Mouse (Mus musculus) inflammation-experienced regulatory T-cells, adult 6 months (primary cell): ENCODE data around the gene Phf13. TPM values are rescaled to one million over a fixed set of nuclear protein-coding genes. Genes with fewer than 3 reads are reported as not detected.
A peak's percentile ranks its signal among the peaks of the same experiment; 100 is the strongest.

Experiments
- ATAC-seq: one replicate; pipeline ENCODE4 v1.8.0; 2017
- polyA plus RNA-seq, 3 experiments: library from polyadenylated mRNA; unstranded; fragments of 100-300 nt; shearing (Covaris generic); gene quantifications; one replicate each; pipeline ENCODE4 v1.2.1; 2017

Phf13 gene
- polyA plus RNA-seq, 3 experiments from 2014 or later, result 3.2 to 4.6 (median 4.2) TPM

- ATAC-seq, result peak; percentile 72
These were observed 7.5 kb downstream of the Phf13 start, which contains the start of gene Thap3 for GRCm38 (mm10) chr4:151988342-151989109. TSS of gene Thap3 (minus strand) at chr4:151988997.

GRCm38 (mm10) chr4:151988014-151988341 lies 8.1 kb downstream of the Phf13 start:
- ATAC-seq, result no peak

- no peak for ATAC-seq
These were observed 9.4 kb downstream of the Phf13 start for GRCm38 (mm10) chr4:151986650-151987049.

DNA sequence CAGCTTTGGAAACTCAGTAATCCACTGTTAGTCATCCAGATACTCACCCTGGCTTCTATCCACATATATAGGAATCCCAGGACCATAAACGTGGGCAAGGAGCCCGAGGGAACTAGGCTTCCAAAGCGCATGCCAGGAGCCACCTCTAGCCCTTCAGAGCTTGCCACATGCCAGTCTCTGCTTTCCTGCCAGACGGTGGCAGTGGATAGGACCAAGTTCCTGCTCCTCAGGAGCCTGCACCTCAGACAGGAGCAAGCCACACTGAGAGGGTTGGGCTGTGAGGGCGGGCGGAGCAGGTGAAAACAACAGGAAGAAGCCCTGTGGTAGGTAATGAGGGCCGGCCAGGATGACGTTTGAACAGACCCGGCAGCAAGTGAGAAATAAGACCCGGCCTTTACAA lies 10.2 kb downstream of the Phf13 start:
- ATAC-seq, result peak; percentile 70

GRCm38 (mm10) chr4:151983560-151983959 lies 12.5 kb downstream of the Phf13 start:
- no peak for ATAC-seq

GRCm38 (mm10) chr4:151983043-151983442 lies 13.0 kb downstream of the Phf13 start:
- ATAC-seq, result no peak

DNA sequence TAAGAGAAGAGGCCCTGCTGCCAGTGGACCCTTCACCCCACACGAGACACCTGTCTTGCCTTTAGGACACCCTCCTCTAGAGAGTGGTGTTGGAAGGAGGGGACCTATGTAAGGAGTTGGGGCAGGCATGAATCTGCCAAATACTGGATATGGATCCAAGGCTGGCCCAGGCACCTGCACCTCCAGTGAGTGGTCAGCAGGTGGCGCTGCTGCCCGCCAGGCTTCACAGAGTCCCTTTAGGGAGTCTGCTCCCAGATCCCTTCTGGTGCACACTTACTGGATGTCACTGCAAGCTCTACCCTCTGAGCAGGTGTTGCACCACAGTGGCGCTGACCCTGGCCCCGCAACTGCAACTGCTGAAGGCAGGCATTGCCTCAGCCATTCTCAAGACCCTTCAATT lies 14.7 kb downstream of the Phf13 start:
- ATAC-seq, result peak; percentile 70

- ATAC-seq, result no peak
These were observed 15.4 kb downstream of the Phf13 start for GRCm38 (mm10) chr4:151980699-151981098.

DNA sequence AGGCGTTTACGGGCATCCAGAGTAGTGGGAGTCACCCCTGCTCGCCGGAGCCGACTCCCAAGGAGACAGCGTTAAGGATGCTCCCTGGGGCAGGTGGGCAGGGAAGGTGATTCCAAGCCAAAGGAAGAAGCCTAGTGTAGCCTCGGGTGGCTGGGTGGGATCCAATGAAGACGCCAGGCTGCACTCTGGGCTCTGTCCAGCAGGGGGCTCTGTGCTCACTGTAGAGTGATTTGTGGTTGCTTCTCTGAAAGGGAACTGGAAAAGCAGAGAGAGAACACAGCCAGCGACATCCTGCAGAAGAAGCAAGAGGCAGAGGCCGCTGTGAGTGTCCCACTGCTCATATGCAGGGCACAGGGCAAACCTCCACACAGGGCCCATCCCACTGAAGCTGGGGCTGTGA lies 18.3 kb downstream of the Phf13 start:
- ATAC-seq, result peak; percentile 72

GRCm38 (mm10) chr4:151975441-151975840 lies 20.6 kb downstream of the Phf13 start:
- ATAC-seq, result no peak

DNA sequence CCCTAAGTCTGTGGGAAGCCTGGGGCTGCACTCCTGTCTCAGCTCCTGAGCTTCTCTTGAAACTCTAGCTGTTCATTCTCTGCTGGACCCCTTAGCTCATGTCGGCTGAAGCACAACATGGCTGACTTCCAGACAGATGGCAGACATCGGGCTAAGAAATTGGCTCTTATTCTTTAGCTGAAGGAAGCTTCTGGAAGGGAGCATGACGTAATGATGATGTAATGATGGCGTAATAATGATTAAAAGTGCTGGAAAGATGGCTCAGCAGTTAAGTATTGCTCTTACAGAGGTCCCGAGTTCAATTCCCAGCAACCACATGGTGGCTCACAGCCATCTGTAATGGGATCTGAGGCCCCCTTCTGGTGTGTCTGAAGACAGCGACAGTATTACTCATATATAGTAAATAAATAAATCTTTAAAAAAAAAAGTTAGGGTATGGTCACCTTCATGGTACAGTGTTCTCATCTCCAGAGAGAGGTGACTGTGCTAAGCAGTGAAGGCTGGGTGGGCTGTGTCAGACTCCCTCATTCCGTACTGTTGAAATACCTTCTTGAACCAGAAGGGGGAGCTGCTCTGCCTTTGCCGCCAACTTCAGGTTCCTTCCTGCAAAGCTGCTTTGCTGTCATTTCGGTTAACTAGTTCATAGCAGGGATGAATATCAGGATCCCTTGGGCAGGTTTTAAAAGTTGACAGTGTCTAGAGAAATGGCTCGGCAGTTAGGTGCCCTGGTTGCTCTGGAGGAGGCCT lies 23.7 kb downstream of the Phf13 start:
- no peak for ATAC-seq

DNA sequence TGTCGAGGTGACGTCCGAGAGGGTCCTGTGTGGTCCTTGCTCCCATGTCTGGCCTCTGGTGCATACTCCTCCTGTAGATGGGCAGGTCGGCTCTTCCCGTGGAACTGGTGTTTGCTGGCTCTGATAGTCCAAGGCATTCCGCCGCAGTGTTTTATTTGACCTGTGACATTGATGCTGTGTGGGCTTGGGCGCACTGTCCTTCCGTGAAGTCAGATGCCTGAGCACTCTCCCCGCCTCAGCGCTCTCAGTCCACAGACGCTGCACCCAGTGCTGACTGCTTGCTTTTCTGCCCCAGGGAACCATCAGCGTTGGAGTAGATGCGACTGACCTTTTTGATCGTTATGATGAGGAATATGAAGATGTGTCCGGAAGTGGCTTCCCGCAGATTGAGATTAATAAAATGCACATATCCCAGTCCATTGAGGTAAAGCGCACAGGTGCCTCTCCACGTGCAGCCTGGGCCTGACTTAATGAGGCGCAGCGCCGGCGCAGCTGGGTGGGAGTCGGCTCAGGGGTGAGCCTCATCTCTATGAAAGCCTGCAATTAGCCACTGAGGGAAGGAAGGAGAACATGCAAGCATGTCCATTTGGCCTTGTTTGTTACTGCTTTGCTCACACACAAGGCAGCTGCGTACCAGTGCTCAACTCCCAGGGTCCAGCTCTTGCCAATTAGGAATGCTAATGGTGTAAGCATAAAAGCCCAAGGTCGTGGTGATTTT lies 27.7 kb downstream of the Phf13 start:
- no peak for ATAC-seq

DNA sequence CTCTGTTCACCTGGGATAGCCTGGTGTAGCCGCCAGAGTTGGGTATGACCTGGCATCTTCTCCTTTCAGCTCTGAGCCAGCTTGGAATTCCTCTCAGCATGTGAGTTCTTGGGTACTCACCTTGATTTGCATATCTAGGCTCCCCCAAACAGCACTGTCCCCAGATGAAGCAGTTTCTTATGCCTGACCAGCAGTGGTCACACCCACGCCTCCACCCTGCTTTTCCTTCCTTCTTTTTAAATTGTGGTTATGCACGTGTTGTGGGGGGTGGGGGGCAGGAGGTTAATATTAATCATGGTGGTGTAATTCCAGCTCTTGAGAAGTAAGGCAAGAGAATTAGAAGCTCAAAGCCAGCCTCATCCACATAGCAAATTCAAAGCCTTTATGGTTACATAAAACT lies 33.2 kb downstream of the Phf13 start:
- ATAC-seq, result no peak

DNA sequence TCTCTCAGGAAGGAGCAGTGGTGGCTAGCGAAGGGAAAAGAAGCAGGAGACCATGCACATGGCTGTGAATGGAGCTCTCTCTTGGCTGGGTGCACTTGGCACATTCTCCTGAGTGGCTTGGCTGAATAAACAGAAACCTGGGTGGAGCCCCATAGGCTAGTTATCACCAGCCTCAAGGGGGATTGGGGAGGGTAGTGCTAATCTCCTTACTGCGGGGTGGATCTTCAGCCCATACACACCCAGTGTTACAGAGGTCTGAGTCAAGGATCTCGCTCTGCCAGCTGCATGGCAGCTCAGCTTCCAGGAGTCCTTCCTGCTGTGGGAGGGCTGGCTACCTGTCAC lies 35.6 kb downstream of the Phf13 start:
- ATAC-seq, result no peak

DNA sequence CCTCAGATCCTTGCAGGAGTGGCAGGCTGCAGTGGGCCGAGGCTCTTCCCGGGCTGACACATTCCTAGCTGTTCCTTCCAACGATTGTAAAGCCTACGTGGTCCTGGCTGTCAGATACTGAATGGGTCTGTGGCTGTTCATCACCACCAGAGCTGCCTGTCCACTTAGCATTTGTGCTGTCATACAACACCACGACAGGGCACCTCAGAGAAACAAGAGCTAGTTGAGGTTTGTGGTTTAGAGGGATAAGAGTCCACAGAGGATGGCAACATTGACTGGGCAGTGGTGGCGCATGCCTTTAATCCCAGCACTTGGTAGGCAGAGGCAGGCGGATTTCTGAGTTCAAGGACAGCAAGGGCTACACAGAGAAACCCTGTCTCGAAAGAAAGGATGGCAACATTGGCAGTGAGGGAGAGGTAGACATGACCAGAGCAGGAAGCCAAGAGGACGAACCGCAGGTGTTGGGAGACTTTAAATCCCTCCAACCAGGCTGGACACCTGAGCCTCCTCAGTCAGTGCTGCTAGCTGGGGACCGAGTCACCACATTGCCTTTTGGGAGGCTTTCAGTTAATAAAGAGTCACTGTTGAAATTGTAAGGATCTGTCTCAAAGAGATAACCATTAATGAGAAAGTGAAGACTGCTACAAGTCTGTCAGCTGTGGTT lies 36.1 kb downstream of the Phf13 start:
- ATAC-seq, result no peak

- ATAC-seq, result no peak
These were observed 38.3 kb downstream of the Phf13 start for GRCm38 (mm10) chr4:151957584-151958315.

GRCm38 (mm10) chr4:151955791-151956190 lies 40.3 kb downstream of the Phf13 start:
- ATAC-seq, result no peak

DNA sequence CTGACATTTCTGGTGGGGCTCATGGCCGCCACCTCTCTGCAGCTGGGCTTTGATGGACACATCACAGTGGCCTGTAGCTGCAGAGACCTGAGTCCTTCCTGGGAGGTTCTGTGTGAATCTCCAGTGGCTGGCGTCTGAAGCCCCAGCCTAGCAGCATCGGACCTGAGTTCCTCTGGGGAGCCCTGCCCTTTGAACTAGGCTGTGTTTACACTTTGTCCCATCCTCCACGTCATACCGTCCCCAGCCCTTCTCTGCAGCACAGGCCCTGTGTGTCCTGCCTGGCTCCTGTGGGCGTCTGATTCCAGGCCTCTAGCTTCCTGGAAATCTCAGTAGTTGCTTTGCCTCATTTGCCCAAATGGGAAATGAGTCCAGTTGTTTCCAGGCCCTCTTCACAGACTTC lies 42.8 kb downstream of the Phf13 start:
- no peak for ATAC-seq

DNA sequence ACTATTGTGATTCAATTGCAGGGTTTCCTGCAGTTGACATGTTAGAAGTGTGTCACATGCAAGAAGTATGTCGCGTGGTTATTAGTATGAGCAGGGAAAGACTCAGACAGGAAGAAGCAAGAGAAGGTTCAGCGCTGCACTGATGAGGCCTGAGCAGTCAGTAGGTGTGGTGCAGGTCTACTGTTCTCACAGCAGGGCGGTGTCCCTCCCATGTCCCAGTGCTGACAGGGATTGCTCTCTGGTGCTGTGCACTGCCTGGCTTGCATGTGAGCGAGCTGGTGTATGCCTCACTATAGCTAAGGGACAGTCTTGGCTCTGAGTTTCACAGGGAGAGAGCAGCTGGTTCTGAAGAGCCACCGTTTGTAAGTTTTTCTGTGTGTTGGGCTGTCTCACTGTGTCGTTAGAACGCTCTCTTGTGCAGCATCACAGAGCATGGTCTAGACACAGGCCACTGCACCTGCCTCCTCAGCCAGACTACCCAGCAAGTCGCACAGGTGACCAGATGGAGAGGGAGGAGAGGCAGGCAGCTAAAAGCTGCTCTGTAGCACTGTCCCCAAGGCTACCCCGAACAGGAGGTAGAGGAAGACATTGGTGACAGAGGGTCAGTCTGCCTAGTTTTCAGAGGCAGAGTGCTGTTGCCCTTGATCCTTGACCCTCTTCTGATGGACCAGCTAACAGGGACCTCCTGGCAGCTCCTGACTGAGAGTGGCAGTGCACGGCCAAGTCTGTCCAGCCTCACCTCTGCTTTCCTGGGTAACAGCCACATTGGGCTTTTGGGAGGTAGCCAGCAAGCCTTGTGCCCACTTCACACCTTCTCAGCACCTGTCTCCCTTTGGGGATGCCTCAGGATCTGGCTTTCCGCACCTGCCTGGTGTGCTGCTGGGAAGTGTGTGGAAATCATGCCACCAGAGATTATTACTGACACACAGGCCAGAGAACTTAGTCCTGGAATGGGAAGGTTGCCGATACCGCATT lies 47.3 kb downstream of the Phf13 start:
- no peak for ATAC-seq

DNA sequence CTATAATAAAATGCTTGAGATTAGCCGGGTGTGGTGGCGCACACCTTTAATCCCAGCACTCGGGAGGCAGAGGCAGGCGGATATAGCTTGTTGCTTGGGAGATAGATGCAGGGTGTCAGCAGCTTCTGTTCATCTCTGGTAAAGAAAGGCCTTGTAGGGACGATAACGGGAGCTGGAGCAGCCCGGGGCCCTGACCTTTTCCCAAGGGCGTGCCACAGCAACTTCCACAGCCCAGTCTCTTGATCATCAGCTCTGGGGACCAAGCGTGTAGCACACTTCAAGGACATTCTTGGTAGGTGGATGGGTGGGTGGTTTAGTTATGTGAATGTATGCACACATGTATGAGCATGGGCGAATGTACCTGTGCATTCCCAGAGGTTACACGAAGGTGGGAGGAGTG lies 49.8 kb downstream of the Phf13 start:
- no peak for ATAC-seq
